Mouse (Mus musculus): ENCODE measurements around the gene Nuak1. TPM values are rescaled to one million over a fixed set of nuclear protein-coding genes. Genes with fewer than 3 reads are reported as not detected.
A peak's percentile ranks its signal among the peaks of the same experiment; 100 is the strongest.

Nuak1 gene
- total RNA-seq, 2 experiments from 2014 or later, result 0.11 to 0.29 TPM

- no peak for ATAC-seq (ENCODE audit: poor library complexity, severe bottlenecking)
Observed at GRCm38 (mm10) chr10:84411122-84412105, 29.0 kb downstream of the Nuak1 start.

- ATAC-seq (ENCODE audit: poor library complexity, severe bottlenecking), result no peak
Observed at GRCm38 (mm10) chr10:84408965-84409660, 31.3 kb downstream of the Nuak1 start.

- no peak for ATAC-seq (ENCODE audit: poor library complexity, severe bottlenecking)
Observed at GRCm38 (mm10) chr10:84405135-84405776, 35.1 kb downstream of the Nuak1 start.

GRCm38 (mm10) chr10:84401907-84402371, 38.5 kb downstream of the Nuak1 start:
- ATAC-seq (ENCODE audit: poor library complexity, severe bottlenecking), result peak; percentile 83

- ATAC-seq (ENCODE audit: poor library complexity, severe bottlenecking), result no peak
Observed at GRCm38 (mm10) chr10:84401189-84401588, 39.2 kb downstream of the Nuak1 start.

GRCm38 (mm10) chr10:84400037-84400681, 40.2 kb downstream of the Nuak1 start:
- ATAC-seq (ENCODE audit: poor library complexity, severe bottlenecking), result no peak

- ATAC-seq (ENCODE audit: poor library complexity, severe bottlenecking), result no peak
Observed at GRCm38 (mm10) chr10:84397276-84397675, 43.1 kb downstream of the Nuak1 start.

- ATAC-seq (ENCODE audit: poor library complexity, severe bottlenecking), result no peak
Observed at GRCm38 (mm10) chr10:84395885-84396659, 44.3 kb downstream of the Nuak1 start.

GRCm38 (mm10) chr10:84395259-84395658, 45.1 kb downstream of the Nuak1 start:
- ATAC-seq (ENCODE audit: poor library complexity, severe bottlenecking), result no peak

GRCm38 (mm10) chr10:84393881-84394280, 46.5 kb downstream of the Nuak1 start:
- no peak for ATAC-seq (ENCODE audit: poor library complexity, severe bottlenecking)

- ATAC-seq (ENCODE audit: poor library complexity, severe bottlenecking), result no peak
Observed at GRCm38 (mm10) chr10:84393405-84393804, 47.0 kb downstream of the Nuak1 start.

GRCm38 (mm10) chr10:84392723-84393081, 47.7 kb downstream of the Nuak1 start:
- ATAC-seq (ENCODE audit: poor library complexity, severe bottlenecking), result no peak

GRCm38 (mm10) chr10:84392027-84392722, 48.2 kb downstream of the Nuak1 start:
- no peak for ATAC-seq (ENCODE audit: poor library complexity, severe bottlenecking)

- ATAC-seq (ENCODE audit: poor library complexity, severe bottlenecking), result no peak
Observed at GRCm38 (mm10) chr10:84389707-84390106, 50.7 kb downstream of the Nuak1 start.

GRCm38 (mm10) chr10:84388357-84389141, 51.8 kb downstream of the Nuak1 start:
- peak; percentile 17; the same call in 1 of the 2 replicates for ATAC-seq (ENCODE audit: poor library complexity, severe bottlenecking)

GRCm38 (mm10) chr10:84387338-84387737, 53.1 kb downstream of the Nuak1 start:
- ATAC-seq (ENCODE audit: poor library complexity, severe bottlenecking), result no peak

GRCm38 (mm10) chr10:84386625-84387242, 53.7 kb downstream of the Nuak1 start:
- no peak for ATAC-seq (ENCODE audit: poor library complexity, severe bottlenecking)

- no peak for ATAC-seq (ENCODE audit: poor library complexity, severe bottlenecking)
Observed at GRCm38 (mm10) chr10:84386214-84386613, 54.2 kb downstream of the Nuak1 start.
